Mouse (Mus musculus): Measurements from ENCODE around the gene Cbwd1.

DNA sequence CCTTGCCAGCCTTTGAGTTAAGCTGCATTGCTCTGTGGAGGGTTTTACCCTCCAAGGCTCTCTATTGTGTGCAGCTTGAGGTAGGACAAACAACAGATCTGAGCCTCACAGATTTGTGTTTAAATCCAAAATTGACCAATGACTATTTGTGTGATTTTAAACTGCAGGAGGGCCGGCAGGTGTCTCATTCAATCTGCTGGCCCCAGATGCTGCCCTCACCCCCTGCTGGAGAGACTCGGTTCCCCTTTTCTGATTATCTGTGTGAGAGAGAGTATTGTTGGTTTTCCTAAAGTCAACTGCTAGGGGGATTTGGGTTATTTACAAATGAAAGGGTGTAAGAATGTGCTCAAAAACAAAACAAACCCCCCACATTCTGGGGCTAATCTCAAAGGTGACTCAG, 59.2 kb downstream of the Cbwd1 start:
- TF ChIP-seq CTCF (IDR thresholded peaks at IDR 0.05): no peak
- TF ChIP-seq EP300 (IDR thresholded peaks at IDR 0.05): no peak
